Mouse (Mus musculus) erythroblast, embryonic 14.5 days (primary cell): ENCODE data around the gene Cacna1g.

Experiments
- GATA1 ChIP-seq: IDR thresholded peaks from 2 replicates; pipeline ENCODE4 v1.6.1; 2012; ENCODE audit warnings: low read length, inconsistent platforms, mixed read lengths
- TAL1 ChIP-seq: IDR thresholded peaks from 3 replicates; pipeline ENCODE4 v1.6.1; 2012; ENCODE audit warnings: low read length, inconsistent platforms, mixed read lengths

GRCm38 (mm10) chr11:94413516-94413915 is 60.5 kb downstream of the Cacna1g start:
- TF ChIP-seq GATA1 (no peak), TAL1 (no peak)
